Mouse (Mus musculus) kidney, postnatal 10 days (tissue): ENCODE measurements around the gene Grik1.

Experiments
- DNase-seq: peaks from one replicate; pipeline ENCODE4 v3.0.0; 2021; ENCODE audit warnings: mixed read lengths

Gene Grik1

GRCm38 (mm10) chr16:88290132-88290772 lies at the start of gene Grik1:
Gene Grik1 (minus strand): TSS chr16:88290265.
- DNase-seq: peak; percentile 34

DNA sequence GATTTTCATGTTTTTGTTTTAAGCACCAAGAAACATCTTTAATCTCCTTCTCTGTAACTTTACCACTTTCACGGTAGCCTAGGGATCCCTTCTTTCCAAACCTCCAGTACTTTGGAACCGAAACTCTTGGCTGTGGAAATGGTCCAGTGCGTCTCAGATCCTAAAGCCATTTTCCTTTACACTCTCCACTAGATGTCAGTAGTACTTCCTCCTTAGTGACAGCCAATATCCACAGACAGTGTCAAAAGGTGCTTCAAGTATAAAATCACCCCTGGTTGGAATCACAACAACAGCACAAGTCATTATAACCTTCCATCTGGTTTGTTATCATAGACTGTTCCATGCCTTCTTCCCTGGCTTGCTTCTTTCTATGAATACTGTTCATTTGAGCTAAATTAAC lies 4.1 kb upstream of the Grik1 start:
- no peak for DNase-seq

GRCm38 (mm10) chr16:88289421-88290081 lies 514 bp downstream of the Grik1 start:
- peak; percentile 6 for DNase-seq

DNA sequence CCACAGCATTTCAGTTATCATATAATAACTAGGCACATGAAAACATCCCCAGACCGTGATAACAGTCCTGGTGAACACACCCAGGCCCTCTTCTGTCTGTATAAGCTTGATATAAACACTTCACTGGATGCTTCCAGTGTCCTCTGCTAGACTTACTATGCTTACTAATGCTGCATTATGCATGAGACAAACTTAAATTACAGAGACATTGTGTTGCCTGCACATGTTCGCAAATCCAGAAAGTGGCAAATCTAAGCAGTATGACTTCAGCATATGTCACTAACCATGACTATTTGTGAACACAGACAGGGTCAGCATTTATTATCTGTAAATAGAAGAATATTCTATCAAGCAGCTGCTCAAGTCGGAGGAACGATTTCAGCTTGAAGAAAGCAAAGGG lies 31.7 kb downstream of the Grik1 start:
- DNase-seq: no peak

DNA sequence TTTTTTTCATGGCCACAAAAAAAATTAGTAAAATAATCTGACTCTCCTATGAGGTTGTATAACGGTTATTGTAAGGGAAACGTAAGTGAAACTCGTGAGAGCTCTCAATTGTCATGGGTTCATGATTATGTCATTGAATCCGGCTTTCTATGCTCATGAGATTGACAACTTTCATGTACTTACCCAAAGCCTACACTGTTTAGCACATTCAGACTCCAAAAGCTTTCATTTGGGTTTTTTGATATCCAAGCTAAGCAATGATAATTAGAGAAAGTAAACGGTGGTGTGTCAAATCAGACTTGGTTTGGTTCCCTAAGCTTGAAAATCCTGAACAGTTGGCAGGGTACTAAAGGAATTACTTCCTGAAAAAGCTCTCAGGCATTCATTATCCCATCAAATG lies 33.0 kb downstream of the Grik1 start:
- DNase-seq: no peak

DNA sequence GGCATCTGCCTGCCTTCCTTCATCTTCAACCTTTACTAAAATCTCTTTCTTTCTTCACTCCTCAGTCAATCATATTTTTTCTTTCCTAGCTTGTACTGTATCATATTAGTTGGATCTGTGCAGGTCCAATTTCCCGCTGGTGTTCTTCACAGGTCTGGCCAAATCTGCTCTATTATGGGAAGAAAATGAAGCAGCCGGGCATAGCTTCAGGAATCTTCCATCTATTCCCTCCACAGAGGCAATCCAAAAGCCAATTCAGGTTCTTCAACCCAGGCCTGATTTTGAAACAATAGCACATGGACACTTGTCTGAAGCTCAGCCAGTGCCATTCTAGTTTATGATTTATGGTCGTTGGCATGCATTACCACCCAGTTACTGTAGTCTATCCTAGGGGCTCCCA lies 34.0 kb downstream of the Grik1 start:
- DNase-seq: no peak

- DNase-seq: no peak
Measured at GRCm38 (mm10) chr16:88252676-88253075, 37.4 kb downstream of the Grik1 start.

GRCm38 (mm10) chr16:88251049-88251448 lies 39.0 kb downstream of the Grik1 start:
- no peak for DNase-seq

GRCm38 (mm10) chr16:88249825-88250224 lies 40.2 kb downstream of the Grik1 start:
- no peak for DNase-seq

DNA sequence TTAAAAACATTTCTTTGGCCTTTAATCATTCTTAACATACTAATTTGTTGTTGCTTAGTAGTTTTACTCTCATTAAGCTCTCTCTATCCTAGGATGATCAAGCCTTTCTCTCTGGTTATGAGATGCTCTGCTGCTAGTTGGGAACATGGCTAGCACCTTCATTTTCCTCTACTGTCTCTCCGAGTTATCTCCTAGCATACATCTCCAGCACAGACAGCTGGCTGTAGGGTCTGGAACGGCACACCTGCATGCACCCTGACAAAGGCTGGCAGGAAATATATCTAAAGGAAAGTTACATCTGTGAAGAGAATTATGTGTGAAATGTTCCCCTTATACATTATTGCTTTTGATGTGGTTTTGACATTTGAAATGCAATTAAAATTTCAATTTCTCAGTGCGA lies 42.5 kb downstream of the Grik1 start:
- no peak for DNase-seq

- DNase-seq: no peak
Measured at GRCm38 (mm10) chr16:88244658-88245057, 45.4 kb downstream of the Grik1 start.

DNA sequence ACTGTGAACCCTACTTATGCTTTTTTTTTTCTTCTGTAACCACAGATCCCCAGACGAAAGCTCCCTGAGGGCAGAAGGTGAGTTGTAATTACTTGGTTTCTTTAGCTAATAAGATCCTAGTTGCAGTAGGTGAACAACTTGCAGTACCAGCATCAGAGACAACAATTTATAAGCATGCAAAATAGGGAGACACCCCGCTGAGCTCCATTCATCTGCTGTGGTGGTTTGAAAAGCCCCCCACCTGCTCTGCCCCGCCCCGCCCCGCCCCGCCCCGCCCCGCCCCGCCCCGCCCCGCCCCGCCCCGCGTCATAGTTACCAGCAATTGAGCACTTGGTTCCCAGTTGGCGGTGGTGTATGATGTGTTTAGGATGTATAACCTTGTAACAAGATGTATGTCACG lies 64.4 kb downstream of the Grik1 start:
- DNase-seq: no peak

DNA sequence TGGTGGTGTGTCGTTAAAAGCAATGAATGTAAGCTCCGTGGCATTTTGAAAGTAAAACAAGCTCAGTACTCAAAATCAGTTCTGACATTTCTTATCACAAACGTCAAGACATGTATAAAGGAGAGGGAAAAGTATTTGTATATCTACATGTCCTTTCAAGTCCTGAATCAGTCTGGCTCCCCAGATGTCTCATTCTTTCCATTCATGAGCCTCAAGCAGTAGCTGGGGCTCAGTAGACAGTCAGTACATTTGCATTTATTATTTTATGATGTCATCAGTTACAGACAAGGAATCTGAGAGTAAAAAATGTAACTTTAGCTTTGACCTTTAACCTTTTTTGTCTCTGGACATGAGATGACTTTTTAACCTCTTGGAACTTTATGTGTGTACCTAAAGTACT lies 68.1 kb downstream of the Grik1 start:
- DNase-seq: no peak

DNA sequence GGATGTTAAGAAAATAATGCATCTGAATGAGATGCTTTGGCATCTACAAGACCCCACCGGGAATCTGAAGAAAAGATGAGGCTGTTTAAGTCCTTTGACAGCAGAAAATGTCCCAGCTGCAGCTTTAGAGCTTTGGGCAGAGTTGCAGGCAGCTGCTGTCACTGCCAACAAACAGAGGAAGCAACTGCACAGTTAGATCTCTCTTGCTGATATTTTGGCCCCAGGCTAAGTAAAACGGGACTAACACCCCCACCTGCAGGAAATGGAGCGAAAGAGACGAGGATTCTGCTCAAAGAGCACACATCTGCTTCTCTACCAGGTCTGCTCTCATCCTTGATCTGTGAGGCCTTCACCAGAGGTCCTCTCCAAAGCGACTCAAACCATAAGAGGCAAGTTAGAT lies 77.5 kb downstream of the Grik1 start:
- peak; percentile 5 for DNase-seq

DNA sequence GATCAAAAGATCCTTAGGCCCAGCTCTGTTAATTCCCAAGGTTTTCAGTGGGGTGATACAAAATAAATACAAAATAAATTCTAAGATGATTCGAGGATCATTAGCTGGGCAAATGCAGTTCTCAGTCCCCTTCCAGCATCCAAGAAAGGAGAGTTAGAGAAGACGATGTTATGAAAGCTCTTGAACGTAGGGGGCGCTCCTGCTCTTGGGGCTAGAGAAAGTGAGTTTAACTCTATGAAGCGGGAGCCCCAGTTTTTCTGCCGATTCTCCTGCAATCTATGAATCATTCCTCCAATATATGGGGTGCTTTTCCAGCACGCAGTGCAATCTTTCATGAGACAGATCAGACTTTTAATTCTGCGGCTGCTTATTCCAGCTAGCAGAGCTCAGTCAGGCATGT lies 78.2 kb downstream of the Grik1 start:
- peak; percentile 6 for DNase-seq

DNA sequence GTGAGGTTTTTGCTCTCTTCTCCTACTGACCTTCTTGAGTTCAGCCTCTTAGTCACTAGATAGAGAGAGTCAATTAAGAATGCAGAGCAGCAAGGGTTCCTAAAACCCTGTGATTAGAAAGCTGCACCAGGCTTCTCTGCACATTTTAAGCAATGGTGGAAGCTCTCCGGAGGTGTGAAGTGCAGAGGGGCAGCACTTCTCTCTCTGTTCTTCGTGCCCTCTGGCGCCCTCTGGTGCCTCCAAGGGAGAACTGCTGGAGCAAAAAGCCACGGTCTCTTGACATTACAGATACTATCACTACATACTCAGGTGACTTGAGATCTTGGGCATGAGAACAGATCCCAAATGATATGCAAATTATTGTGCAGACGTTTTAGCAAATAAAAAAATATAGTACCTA lies 85.7 kb downstream of the Grik1 start:
- DNase-seq: peak; percentile 77

- no peak for DNase-seq
Measured at GRCm38 (mm10) chr16:88203985-88204384, 86.1 kb downstream of the Grik1 start.

DNA sequence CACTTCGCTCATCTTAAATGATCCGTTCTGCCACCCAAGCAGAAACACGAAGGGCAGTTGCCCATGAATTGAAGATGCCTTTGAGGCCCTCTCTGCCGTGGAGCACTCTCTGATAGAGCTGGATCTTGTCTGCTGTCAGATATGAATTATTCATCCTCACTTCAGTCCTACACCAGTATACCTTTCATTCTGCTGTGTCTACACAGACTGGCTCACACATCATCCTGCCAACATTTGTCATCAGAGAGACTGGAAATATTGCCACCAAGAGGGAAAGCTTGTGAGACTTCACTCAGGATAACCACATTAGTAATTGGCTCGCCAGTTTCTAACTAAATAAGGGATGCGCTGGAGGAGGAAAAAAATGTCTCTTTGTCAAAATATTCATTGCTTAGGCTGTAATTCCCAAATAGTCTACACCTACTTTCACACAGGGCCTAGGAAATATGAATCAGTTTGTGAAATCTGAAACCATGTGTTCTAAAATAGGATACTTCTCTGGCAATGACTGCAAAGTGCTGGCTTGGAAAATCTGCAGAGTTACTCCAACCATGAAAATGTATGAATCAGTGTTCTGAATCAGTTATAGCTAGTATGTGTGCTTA lies 102.5 kb downstream of the Grik1 start:
- no peak for DNase-seq

GRCm38 (mm10) chr16:88178813-88179212 lies 111.3 kb downstream of the Grik1 start:
- DNase-seq: no peak

DNA sequence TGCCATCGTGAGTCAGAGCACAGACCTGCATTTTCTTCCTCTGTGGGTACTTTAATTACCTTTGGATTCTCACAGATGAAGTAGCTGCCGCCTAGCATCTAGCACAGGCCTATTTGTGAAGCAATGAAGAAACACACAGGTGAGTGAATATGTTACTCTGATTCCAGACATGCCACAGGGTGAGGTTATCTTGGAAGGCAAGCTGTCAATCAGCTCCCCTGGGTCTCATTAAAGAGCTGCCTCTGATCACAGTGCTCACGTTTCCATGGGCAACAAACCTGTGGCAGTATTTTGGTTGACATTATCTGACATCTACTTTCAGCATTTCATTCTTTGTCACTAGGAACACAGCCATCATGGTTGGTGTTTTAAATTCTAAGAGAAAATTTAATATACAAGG lies 112.7 kb downstream of the Grik1 start:
- DNase-seq: no peak

GRCm38 (mm10) chr16:88174083-88174721 lies 115.9 kb downstream of the Grik1 start:
- no peak for DNase-seq

DNA sequence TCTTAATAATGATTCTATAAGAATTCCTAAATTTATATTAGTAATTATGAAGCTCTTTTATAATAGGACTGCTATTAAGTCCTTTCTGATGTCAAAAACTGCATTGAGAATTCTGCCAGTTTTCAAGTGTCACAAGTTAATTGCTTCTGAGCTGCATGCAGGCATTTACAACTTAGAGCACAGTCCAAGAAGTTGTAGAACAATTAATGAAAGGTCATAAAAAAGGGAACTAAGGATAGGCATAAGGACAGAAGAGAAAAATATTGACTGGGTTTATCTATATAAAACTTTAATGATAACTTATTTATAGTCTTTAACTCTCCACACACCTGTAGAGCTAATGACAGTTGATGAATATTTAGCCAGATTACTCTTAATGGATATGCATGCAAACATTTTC lies 123.5 kb downstream of the Grik1 start:
- no peak for DNase-seq

GRCm38 (mm10) chr16:88142574-88142973 lies 147.5 kb downstream of the Grik1 start:
- no peak for DNase-seq

DNA sequence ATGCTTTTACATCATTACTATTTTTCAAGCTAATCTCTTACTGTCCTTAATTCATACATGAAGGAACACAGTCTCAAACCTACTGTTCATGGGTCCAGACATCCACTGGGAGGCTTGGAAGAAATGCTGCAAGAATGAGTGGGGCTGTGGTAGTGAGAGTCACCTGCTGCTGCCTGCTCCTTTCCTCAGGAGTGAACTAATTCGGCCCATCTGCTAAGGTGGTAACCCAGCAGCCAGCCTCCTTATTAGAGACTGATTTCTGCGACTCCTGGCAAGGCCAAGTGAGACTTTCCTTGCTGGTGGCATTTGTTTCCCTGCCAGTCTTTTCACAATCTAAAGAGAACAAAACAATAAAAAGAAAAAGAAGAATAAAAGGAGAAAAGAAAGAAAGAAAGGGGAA lies 147.9 kb downstream of the Grik1 start:
- DNase-seq: no peak
